In genomic region chr3:148987591-148988292, GRCm38 (mm10) we compare ENCODE assay signal across 7 mouse cellular contexts. TPM values are rescaled to one million over a fixed set of nuclear protein-coding genes. Genes with fewer than 3 reads are reported as not detected.
DNase-seq lines count a peak whose midpoint lies in the region; ATAC-seq and TF ChIP-seq lines count a peak whose summit lies in the region.

No protein-coding gene starts in this region.

- H3K4me2 ChIP-seq in embryonic facial prominence, embryonic 11.5 days (ENCODE audit: low read depth, low read length): peak overlapping the region; percentile 49
- peak overlapping the region; percentile 78 for H3K4me2 ChIP-seq in limb, embryonic 15.5 days
- H3K4me2 ChIP-seq in midbrain, embryonic 14.5 days (ENCODE audit: low read length): peak overlapping the region; percentile 78

- no peaks in the 10 kb centered on the region for H3K36me3 ChIP-seq in embryonic facial prominence, embryonic 11.5 days (replicated peaks; ENCODE audit: control insufficient read depth, insufficient read depth, low read depth, low read length)
- H3K36me3 ChIP-seq in limb, embryonic 15.5 days: no peaks in the 10 kb centered on the region
- H3K36me3 ChIP-seq in midbrain, embryonic 14.5 days (ENCODE audit: control insufficient read depth, insufficient read depth, low read length): no peaks in the 10 kb centered on the region
- no peaks in the 10 kb centered on the region for H3K36me3 ChIP-seq in spleen, adult 2 months (ENCODE audit: control insufficient read depth, insufficient read depth, low read length)

- ATAC-seq in embryonic facial prominence, embryonic 11.5 days (replicated peaks; ENCODE audit: insufficient number of reproducible peaks, low FRiP score, low TSS enrichment, low read depth): peak; percentile 56
- ATAC-seq in limb, embryonic 15.5 days (ENCODE audit: insufficient number of reproducible peaks, low FRiP score, low TSS enrichment, low read depth): peak; percentile 52
- peak; percentile 61 for ATAC-seq in midbrain, embryonic 14.5 days (ENCODE audit: low FRiP score, low TSS enrichment)

- H3K9ac ChIP-seq in embryonic facial prominence, embryonic 11.5 days (replicated peaks; ENCODE audit: low read length): peak overlapping the region; percentile 99
- peak overlapping the region; percentile 96 for H3K9ac ChIP-seq in limb, embryonic 15.5 days
- peak overlapping the region; percentile 98 for H3K9ac ChIP-seq in midbrain, embryonic 14.5 days (replicated peaks; ENCODE audit: low read length)

- TF ChIP-seq POLR2A in spleen, adult 2 months (IDR thresholded peaks at IDR 0.05; ENCODE audit: low read depth, low read length): no peak

- H3K27ac ChIP-seq in embryonic facial prominence, embryonic 11.5 days (replicated peaks; ENCODE audit: low read depth, low read length): peak overlapping the region; percentile 100
- H3K27ac ChIP-seq in limb, embryonic 15.5 days: peak overlapping the region; percentile 100
- peak overlapping the region; percentile 99 for H3K27ac ChIP-seq in midbrain, embryonic 14.5 days (replicated peaks; ENCODE audit: low read depth, low read length)
- no peak overlapping the region; the same call in 1 of the 2 replicates for H3K27ac ChIP-seq in spleen, adult 2 months (ENCODE audit: insufficient read depth, low read length)

- H3K4me3 ChIP-seq in embryonic facial prominence, embryonic 11.5 days (ENCODE audit: low read depth, low read length): peak overlapping the region; percentile 98
- peak overlapping the region; percentile 96 for H3K4me3 ChIP-seq in limb, embryonic 15.5 days
- peak overlapping the region; percentile 98 for H3K4me3 ChIP-seq in midbrain, embryonic 14.5 days (replicated peaks; ENCODE audit: low read depth, low read length)
- H3K4me3 ChIP-seq in spleen, adult 2 months (ENCODE audit: extremely low read depth, insufficient read depth, insufficient read length): peak overlapping the region; percentile 63

- H3K9me3 ChIP-seq in embryonic facial prominence, embryonic 11.5 days (replicated peaks; ENCODE audit: control insufficient read depth, low read length): no peaks in the 10 kb centered on the region
- no peaks in the 10 kb centered on the region for H3K9me3 ChIP-seq in limb, embryonic 15.5 days
- H3K9me3 ChIP-seq in midbrain, embryonic 14.5 days (ENCODE audit: control insufficient read depth, low read length): no peaks in the 10 kb centered on the region

- TF ChIP-seq CTCF in spleen, adult 2 months (IDR thresholded peaks at IDR 0.05; ENCODE audit: extremely low read depth, insufficient read depth, insufficient read length, insufficient replicate concordance): peak; percentile 78

- peak; percentile 86 for DNase-seq in adrenal gland, postnatal 25 days
- DNase-seq in embryonic facial prominence, embryonic 11.5 days (ENCODE audit: low spot score): peak; percentile 89
- DNase-seq in heart, adult 11 months: peak; percentile 98
- DNase-seq in kidney, adult 11 months: peak; percentile 69
- DNase-seq in midbrain, embryonic 14.5 days: peak; percentile 88
- peak in 1 of 2 experiments; percentile 39 for DNase-seq in spleen, adult 2 months (ENCODE audit: low read depth in 1 of 2, low spot score in 2 of 2)

- no peaks in the 10 kb centered on the region for H3K27me3 ChIP-seq in embryonic facial prominence, embryonic 11.5 days (ENCODE audit: control insufficient read depth, insufficient read depth, low read length)
- no peaks in the 10 kb centered on the region for H3K27me3 ChIP-seq in limb, embryonic 15.5 days
- H3K27me3 ChIP-seq in midbrain, embryonic 14.5 days (ENCODE audit: control insufficient read depth, insufficient read depth, low read length): no peaks in the 10 kb centered on the region
- peaks cover 21% of the 10 kb centered on the region for H3K27me3 ChIP-seq in spleen, adult 2 months (ENCODE audit: control insufficient read depth, insufficient read depth, low read length)

- H3K4me1 ChIP-seq in embryonic facial prominence, embryonic 11.5 days (ENCODE audit: control insufficient read depth, insufficient read depth, low read length): no peaks in the 10 kb centered on the region; the same call in 1 of the 2 replicates
- peaks cover 21% of the 10 kb centered on the region for H3K4me1 ChIP-seq in limb, embryonic 15.5 days
- peaks cover 23% of the 10 kb centered on the region for H3K4me1 ChIP-seq in midbrain, embryonic 14.5 days (ENCODE audit: control insufficient read depth, insufficient read depth, low read length)
- peaks cover 10% of the 10 kb centered on the region for H3K4me1 ChIP-seq in spleen, adult 2 months (ENCODE audit: control insufficient read depth, insufficient read depth, insufficient read length)

- 0% methylated on average over 43 of the region's 45 CpGs for WGBS in embryonic facial prominence, embryonic 11.5 days
- WGBS in limb, embryonic 15.5 days: under 1% methylated on average over 44 of the region's 45 CpGs
- WGBS in midbrain, embryonic 14.5 days: under 1% methylated on average over 45 of the region's 45 CpGs
- WGBS in spleen, adult 2 months: 1% methylated on average over 44 of the region's 45 CpGs

RNA-seq across cellular contexts. Expression of gene Adgrl2, which starts 2.6 kb away (rescaled TPM):
- 82.1 and 91.9 TPM in 2 replicates for total RNA-seq in adrenal gland, postnatal 25 days (2021)
- polyA plus RNA-seq in embryonic facial prominence, embryonic 11.5 days (2014; fragmentation: Nextera tagmentation; extraction: Ambion mirVana): 107 and 113 TPM in 2 replicates
- polyA plus RNA-seq in limb, embryonic 15.5 days (2015; fragmentation: Nextera tagmentation; extraction: Ambion mirVana): 69.0 and 84.6 TPM in 2 replicates
- polyA plus RNA-seq in midbrain, embryonic 14.5 days (2014; fragmentation: Nextera tagmentation; extraction: Ambion mirVana): 142 and 160 TPM in 2 replicates
- polyA plus RNA-seq in spleen, adult 2 months (2012; rRNA removed): 6.6 and 10.0 TPM in 2 replicates
